Mouse (Mus musculus) Muller cell, postnatal 12 days (primary cell): ENCODE measurements at regions not wholly inside any gene's neighbourhood (a gene's known extent, or its start where the extent isn't known, plus 50 kb on each side); places are given as distances from the start of the nearest gene placed in this dataset.

Experiments used
- DNase-seq: peaks from one replicate; pipeline ENCODE4 v3.0.0-alpha.2; 2015; ENCODE audit errors: inconsistent ontology term

- DNase-seq: no peak
These were observed 52.6 kb downstream of the Gm10358 start for GRCm38 (mm10) chr8:75353786-75354185.

- DNase-seq: no peak
These were observed 56.2 kb downstream of the Gm10358 start for GRCm38 (mm10) chr8:75350141-75350540.

GRCm38 (mm10) chr8:75348047-75348446, 58.3 kb downstream of the Gm10358 start:
- no peak for DNase-seq

- DNase-seq: no peak
These were observed 85.8 kb downstream of the Gm10358 start for GRCm38 (mm10) chr8:75320614-75321013.

- DNase-seq: no peak
These were observed 87.9 kb downstream of the Gm10358 start for GRCm38 (mm10) chr8:75318526-75318925.

- peak; percentile 14 for DNase-seq
These were observed 90.5 kb downstream of the Gm10358 start for GRCm38 (mm10) chr8:75315886-75316285.

GRCm38 (mm10) chr8:75309463-75309862, 95.7 kb downstream of the Rasd2 start:
- no peak for DNase-seq

GRCm38 (mm10) chr8:75291921-75292320, 78.2 kb downstream of the Rasd2 start:
- DNase-seq: no peak

- no peak for DNase-seq
These were observed 76.2 kb downstream of the Rasd2 start for GRCm38 (mm10) chr8:75289933-75290332.
